Mouse (Mus musculus) embryonic facial prominence, embryonic 13.5 days (tissue): Measurements from ENCODE around the gene Fgfr2. TPM values are rescaled to one million over a fixed set of nuclear protein-coding genes. Genes with fewer than 3 reads are reported as not detected.

ENCODE experiments used
- ATAC-seq: fragments of 200-750 bp; cut with Nextera tagmentation; 2 replicates; pipeline ENCODE4 v1.8.0; 2017; ENCODE audit warnings: low read depth; ENCODE audit not compliant: insufficient number of reproducible peaks, insufficient read depth, low FRiP score, low TSS enrichment
- H3K27ac ChIP-seq: fragments of 300-500 bp; sonication (generic); 2 replicates; pipeline ENCODE4 v1.5.1; 2015; ENCODE audit warnings: moderate library complexity, mild to moderate bottlenecking, inconsistent platforms
- H3K27me3 ChIP-seq: fragments of 300-500 bp; sonication (generic); 2 replicates; pipeline ENCODE4 v1.6.1; 2015; ENCODE audit warnings: mild to moderate bottlenecking, inconsistent platforms
- H3K36me3 ChIP-seq: fragments of 300-500 bp; sonication (generic); 2 replicates; pipeline ENCODE4 v1.6.1; 2015; ENCODE audit warnings: mild to moderate bottlenecking, inconsistent platforms
- H3K4me1 ChIP-seq: fragments of 300-500 bp; sonication (generic); 2 replicates; pipeline ENCODE4 v1.6.1; 2015; ENCODE audit warnings: inconsistent platforms
- H3K4me2 ChIP-seq: fragments of 300-500 bp; sonication (generic); 2 replicates; pipeline ENCODE4 v1.6.1; 2015; ENCODE audit warnings: moderate library complexity, mild to moderate bottlenecking, inconsistent platforms
- H3K4me3 ChIP-seq: fragments of 300-500 bp; sonication (generic); 2 replicates; pipeline ENCODE4 v1.5.1; 2015; ENCODE audit warnings: mild to moderate bottlenecking, inconsistent platforms
- H3K9ac ChIP-seq: fragments of 300-500 bp; sonication (generic); 2 replicates; pipeline ENCODE4 v1.6.1; 2015; ENCODE audit warnings: mild to moderate bottlenecking, inconsistent platforms
- H3K9me3 ChIP-seq: fragments of 300-500 bp; sonication (generic); 2 replicates; pipeline ENCODE4 v1.6.1; 2016; ENCODE audit warnings: inconsistent platforms
- WGBS: fragments of 180-500 bp; shearing (Covaris S2); methylation state at CpG from one replicate; pipeline ENCODE4 v1.1.7; 2015; ENCODE audit warnings: mixed read lengths; 5-methylcytosine and 5-hydroxymethylcytosine counted together
- polyA plus RNA-seq: library from polyadenylated mRNA; unstranded; fragments of >200 nt; fragmentation: Nextera tagmentation; extraction: Ambion mirVana; gene quantifications from 2 replicates; pipeline ENCODE4 v1.2.1, GENCODE M21; 2015

The Fgfr2 gene
- polyA plus RNA-seq, 1 experiment from 2014 or later, result 174 TPM

DNA sequence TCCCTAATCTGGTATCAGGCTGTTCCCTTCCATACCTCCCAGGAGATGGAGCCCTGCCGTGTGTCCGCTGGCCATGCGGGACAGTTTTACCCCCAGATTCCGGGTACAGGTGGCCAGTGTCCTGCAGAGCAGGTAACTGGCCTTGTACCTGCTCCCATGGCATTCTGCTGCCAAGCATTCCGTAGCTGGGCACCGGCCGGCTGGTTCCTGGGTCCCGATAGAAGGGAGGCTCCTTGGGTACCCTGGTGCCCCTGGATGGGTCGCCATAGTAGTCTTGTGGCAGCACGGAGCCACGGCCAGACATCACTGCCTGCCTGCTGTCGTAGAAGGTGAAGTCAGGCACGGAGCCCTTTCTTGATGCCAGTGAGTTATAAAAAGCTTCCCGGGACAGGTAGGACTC lies 108.5 kb downstream of the Fgfr2 start:
- no peak for ATAC-seq
- no peaks in the 10 kb centered on the region for H3K9me3 ChIP-seq
- 90% methylated on average over 14 of the region's 14 CpGs for WGBS
- H3K4me2 ChIP-seq, result no peak overlapping the region
- H3K27ac ChIP-seq, result peak overlapping the region; percentile 62; the same call in 1 of the 2 replicates
- H3K36me3 ChIP-seq, result peaks cover 24% of the 10 kb centered on the region; the same call in 1 of the 2 replicates
- no peak overlapping the region for H3K4me3 ChIP-seq
- peaks cover 82% of the 10 kb centered on the region for H3K4me1 ChIP-seq
- no peak overlapping the region for H3K9ac ChIP-seq
- no peaks in the 10 kb centered on the region for H3K27me3 ChIP-seq

DNA sequence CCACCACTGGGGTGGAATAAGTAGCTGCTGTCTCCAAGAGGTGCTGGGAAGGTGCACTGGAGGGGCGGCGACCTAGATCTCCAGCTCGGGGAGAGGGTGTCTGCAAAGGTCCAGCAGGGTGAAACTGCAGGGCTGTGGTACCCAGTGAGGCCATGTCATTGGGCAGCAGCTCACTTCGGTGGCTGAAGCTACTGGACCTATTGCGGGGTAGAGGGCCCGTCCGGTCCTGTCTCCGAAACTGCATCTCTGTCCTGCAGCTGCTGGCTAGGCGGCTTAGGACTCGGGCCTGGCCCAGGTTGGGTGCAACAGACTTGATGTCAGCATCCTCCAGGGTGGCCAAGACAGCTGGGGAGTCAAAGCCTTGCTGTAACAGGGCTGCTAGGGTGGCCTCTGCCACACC lies 109.2 kb downstream of the Fgfr2 start:
- no peaks in the 10 kb centered on the region for H3K9me3 ChIP-seq
- no peaks in the 10 kb centered on the region for H3K27me3 ChIP-seq
- no peak overlapping the region for H3K9ac ChIP-seq
- no peak overlapping the region for H3K4me3 ChIP-seq
- 95% methylated on average over 10 of the region's 10 CpGs for WGBS
- peaks cover 77% of the 10 kb centered on the region for H3K4me1 ChIP-seq
- H3K27ac ChIP-seq, result 0 out of 2 replicates have a peak overlapping the region, but pooled peaks have one; percentile 34
- ATAC-seq, result no peak
- H3K36me3 ChIP-seq, result peaks cover 27% of the 10 kb centered on the region; the same call in 1 of the 2 replicates
- no peak overlapping the region for H3K4me2 ChIP-seq

DNA sequence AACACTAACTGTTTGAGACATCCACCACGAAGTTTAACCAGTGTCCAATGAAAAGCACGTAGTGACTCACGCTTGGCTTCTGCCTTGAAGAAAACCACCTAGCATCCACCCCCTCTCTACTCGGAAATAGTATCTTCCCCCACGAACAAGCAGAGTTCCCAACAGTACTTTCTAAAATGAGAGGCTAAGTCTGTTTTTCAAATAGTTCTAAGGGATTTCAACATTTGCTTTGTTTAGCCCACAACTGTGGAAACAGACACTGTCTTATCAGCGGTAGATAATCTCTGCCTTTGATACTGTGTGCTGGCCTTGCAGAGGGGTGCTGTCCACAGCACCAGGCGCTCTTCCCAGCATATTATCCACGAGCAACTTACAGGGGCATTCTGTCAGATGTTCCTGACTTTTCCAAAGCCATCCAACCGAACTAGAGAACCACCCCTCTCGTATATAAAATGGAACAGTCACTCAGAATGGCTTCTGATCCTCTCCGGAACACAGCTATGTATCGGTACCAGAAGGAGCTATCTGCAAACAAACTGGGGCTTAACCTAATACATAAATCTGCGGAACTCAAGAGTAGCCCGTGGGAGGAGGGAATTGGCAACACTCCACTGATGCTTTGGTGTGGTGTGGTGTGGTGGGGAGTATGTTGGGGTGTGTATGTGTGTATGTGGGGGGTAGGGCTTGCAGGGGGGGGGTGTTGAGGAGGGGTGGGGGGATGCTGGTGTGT lies 110.3 kb downstream of the Fgfr2 start:
- Histone ChIP-seq H3K4me3 (no peak overlapping the region), H3K4me1 (peaks cover 75% of the 10 kb centered on the region), H3K4me2 (peak overlapping the region; percentile 7; the same call in 1 of the 2 replicates), H3K36me3 (peaks cover 27% of the 10 kb centered on the region; the same call in 1 of the 2 replicates), H3K9ac (0 out of 2 replicates have a peak overlapping the region, but pooled peaks have one; percentile 6), H3K27me3 (no peaks in the 10 kb centered on the region), H3K9me3 (no peaks in the 10 kb centered on the region), H3K27ac (peak overlapping the region; percentile 57; the same call in 1 of the 2 replicates)
- 49% methylated on average over 14 of the region's 14 CpGs for WGBS
- no peak for ATAC-seq

GRCm38 (mm10) chr7:133011611-133012010 lies 111.5 kb downstream of the Fgfr2 start:
- Histone ChIP-seq H3K4me3 (no peak overlapping the region), H3K36me3 (peaks cover 27% of the 10 kb centered on the region; the same call in 1 of the 2 replicates), H3K4me2 (peak overlapping the region; percentile 40), H3K9me3 (no peaks in the 10 kb centered on the region), H3K4me1 (peaks cover 84% of the 10 kb centered on the region), H3K27ac (no peak overlapping the region), H3K9ac (no peak overlapping the region), H3K27me3 (no peaks in the 10 kb centered on the region)
- ATAC-seq, result no peak
- 24% methylated on average over 4 of the region's 4 CpGs for WGBS

DNA sequence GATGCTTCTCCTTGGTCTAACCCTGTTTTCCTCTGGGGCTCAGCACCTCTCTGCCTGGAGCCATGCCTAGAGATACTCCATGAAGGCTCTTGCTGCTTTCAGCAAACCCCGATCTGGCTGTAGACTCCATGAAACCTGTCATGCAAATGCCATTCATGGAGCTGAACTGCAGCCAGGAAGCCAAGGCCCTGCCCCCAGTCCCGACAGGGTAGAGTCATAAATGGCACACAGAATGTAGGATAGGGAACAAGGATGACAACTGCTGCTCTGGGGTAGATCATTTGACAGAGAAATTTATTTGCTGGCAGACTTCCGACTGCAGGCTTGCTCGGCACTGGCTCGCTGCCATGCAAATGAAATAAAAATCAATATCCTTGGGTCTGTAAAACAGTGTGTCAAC lies 112.0 kb downstream of the Fgfr2 start:
- H3K9me3 ChIP-seq, result no peaks in the 10 kb centered on the region
- WGBS, result 20% methylated on average over 5 of the region's 5 CpGs
- ATAC-seq, result no peak
- H3K4me1 ChIP-seq, result peaks cover 87% of the 10 kb centered on the region
- peak overlapping the region; percentile 76 for H3K27ac ChIP-seq
- H3K36me3 ChIP-seq, result peaks cover 27% of the 10 kb centered on the region; the same call in 1 of the 2 replicates
- H3K27me3 ChIP-seq, result no peaks in the 10 kb centered on the region
- no peak overlapping the region for H3K9ac ChIP-seq
- peak overlapping the region; percentile 40 for H3K4me2 ChIP-seq
- no peak overlapping the region for H3K4me3 ChIP-seq

- Histone ChIP-seq H3K27ac (peak overlapping the region; percentile 76; the same call in 1 of the 2 replicates), H3K4me3 (no peak overlapping the region), H3K9me3 (no peaks in the 10 kb centered on the region), H3K4me2 (no peak overlapping the region; the same call in 1 of the 2 replicates), H3K36me3 (peaks cover 27% of the 10 kb centered on the region; the same call in 1 of the 2 replicates), H3K4me1 (peaks cover 87% of the 10 kb centered on the region), H3K27me3 (no peaks in the 10 kb centered on the region), H3K9ac (no peak overlapping the region; the same call in 1 of the 2 replicates)
- no peak for ATAC-seq
- 90% methylated on average over 3 of the region's 3 CpGs for WGBS
Observed at GRCm38 (mm10) chr7:133010477-133010876, 112.7 kb downstream of the Fgfr2 start.

DNA sequence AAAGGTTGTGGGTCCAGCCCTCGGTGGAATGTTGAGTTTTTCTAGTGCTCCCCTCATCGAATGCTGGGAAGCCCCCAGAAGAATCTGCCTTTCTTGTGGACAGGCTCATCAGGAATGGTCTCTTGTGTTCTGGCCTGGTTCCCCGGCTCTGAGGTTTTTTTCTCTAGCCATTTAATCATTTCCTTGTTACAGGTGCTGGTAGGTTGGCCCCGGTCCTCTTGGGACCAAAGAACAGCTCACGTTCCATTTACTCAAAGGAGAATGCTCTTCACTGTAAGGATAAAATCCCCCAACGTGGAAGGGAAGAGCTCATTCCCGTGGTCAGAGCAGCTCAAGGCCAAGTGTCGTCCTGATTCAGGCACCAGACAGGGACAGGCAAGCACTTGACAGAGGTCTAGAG lies 113.5 kb downstream of the Fgfr2 start:
- H3K27me3 ChIP-seq, result no peaks in the 10 kb centered on the region
- no peak for ATAC-seq
- no peak overlapping the region for H3K4me2 ChIP-seq
- H3K4me1 ChIP-seq, result peaks cover 87% of the 10 kb centered on the region
- H3K9ac ChIP-seq, result no peak overlapping the region
- H3K9me3 ChIP-seq, result no peaks in the 10 kb centered on the region
- peaks cover 25% of the 10 kb centered on the region; the same call in 1 of the 2 replicates for H3K36me3 ChIP-seq
- no peak overlapping the region for H3K4me3 ChIP-seq
- H3K27ac ChIP-seq, result no peak overlapping the region
- WGBS, result 75% methylated on average over 8 of the region's 8 CpGs

GRCm38 (mm10) chr7:133008663-133009062 lies 114.5 kb downstream of the Fgfr2 start:
- 91% methylated on average over 4 of the region's 4 CpGs for WGBS
- no peak for ATAC-seq

DNA sequence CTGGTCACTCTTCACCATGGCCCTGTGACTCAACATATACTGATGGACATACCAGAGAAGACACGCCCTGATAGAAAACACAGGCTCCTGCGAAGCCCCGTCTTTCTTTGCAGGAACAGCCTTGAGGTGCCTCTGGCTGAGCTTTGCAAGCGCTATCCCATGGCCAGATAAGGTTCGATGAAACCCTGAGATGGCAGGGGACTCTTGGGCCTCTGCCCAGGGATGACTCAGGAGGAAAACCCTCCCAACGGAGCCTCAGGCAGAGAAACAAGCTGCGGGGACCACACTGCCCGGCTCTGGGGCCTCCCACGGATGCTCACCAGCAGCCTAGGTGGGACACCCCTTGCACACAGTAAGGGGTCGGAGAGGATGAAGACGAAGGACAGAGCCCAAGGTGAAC lies 115.8 kb downstream of the Fgfr2 start:
- Histone ChIP-seq H3K4me3 (no peak overlapping the region), H3K27me3 (no peaks in the 10 kb centered on the region), H3K9me3 (no peaks in the 10 kb centered on the region), H3K9ac (no peak overlapping the region), H3K4me2 (no peak overlapping the region), H3K27ac (0 out of 2 replicates have a peak overlapping the region, but pooled peaks have one; percentile 11), H3K36me3 (peaks cover 12% of the 10 kb centered on the region; the same call in 1 of the 2 replicates), H3K4me1 (peaks cover 87% of the 10 kb centered on the region)
- no peak for ATAC-seq
- WGBS, result 70% methylated on average over 11 of the region's 11 CpGs

More at GRCm38 (mm10) chr7:133008663-133009062, 114.5 kb downstream of the Fgfr2 start:
- Histone ChIP-seq H3K27ac (no peak overlapping the region), H3K9me3 (no peaks in the 10 kb centered on the region), H3K9ac (no peak overlapping the region), H3K36me3 (peaks cover 16% of the 10 kb centered on the region; the same call in 1 of the 2 replicates), H3K4me2 (no peak overlapping the region), H3K27me3 (no peaks in the 10 kb centered on the region), H3K4me1 (peaks cover 87% of the 10 kb centered on the region), H3K4me3 (no peak overlapping the region)

DNA sequence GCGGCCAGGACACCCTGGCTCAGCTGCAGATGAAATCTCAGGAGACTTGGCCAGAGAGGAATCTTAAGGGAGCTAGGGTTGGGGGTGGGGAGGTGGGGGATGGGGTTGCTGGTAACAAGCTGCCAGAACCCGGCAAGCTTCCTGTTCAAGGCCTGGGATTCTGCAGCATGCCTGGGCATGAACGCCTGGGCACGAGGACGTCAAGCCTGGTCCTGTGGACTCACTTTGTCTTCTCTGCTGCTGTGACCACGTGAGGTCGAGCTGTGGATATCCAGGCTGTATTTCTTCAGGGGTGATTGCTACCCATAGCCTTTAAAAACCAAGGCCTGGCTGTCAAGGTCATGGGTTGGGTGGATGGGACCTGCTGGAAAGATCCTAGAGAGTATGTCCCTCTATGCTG lies 117.4 kb downstream of the Fgfr2 start:
- no peak for ATAC-seq
- Histone ChIP-seq H3K27me3 (no peaks in the 10 kb centered on the region), H3K27ac (peak overlapping the region; percentile 39; the same call in 1 of the 2 replicates), H3K4me2 (no peak overlapping the region), H3K4me3 (no peak overlapping the region), H3K4me1 (peaks cover 71% of the 10 kb centered on the region), H3K36me3 (peaks cover 13% of the 10 kb centered on the region; the same call in 1 of the 2 replicates), H3K9me3 (no peaks in the 10 kb centered on the region), H3K9ac (no peak overlapping the region)
- 70% methylated on average over 7 of the region's 7 CpGs for WGBS

DNA sequence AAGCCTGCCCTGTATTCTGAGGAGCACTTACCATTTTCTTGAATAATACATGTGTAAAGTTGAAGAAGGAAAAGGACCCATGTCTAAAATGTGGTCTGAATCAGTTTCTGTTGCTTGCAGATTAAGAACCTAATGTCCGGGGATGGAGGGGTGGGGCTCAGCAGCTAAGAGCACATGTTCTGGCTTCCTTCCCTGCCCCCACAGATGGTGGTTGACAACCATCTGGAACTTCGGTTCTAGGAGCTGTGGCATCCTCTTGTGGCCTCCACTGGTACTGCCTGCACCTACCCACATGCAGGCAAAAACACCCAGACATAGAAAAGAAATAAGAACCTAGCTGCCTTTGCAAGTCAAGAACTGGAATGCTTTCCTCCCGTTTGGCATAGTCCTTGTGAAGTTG lies 119.7 kb downstream of the Fgfr2 start:
- 20% methylated on average over 3 of the region's 3 CpGs for WGBS
- no peak for ATAC-seq
- Histone ChIP-seq H3K27ac (peak overlapping the region; percentile 5; the same call in 1 of the 2 replicates), H3K36me3 (peaks cover 18% of the 10 kb centered on the region), H3K4me2 (no peak overlapping the region), H3K9me3 (no peaks in the 10 kb centered on the region), H3K27me3 (no peaks in the 10 kb centered on the region), H3K4me3 (no peak overlapping the region), H3K9ac (no peak overlapping the region), H3K4me1 (peaks cover 57% of the 10 kb centered on the region)

- no peak overlapping the region for H3K4me3 ChIP-seq
- ATAC-seq, result no peak
- H3K36me3 ChIP-seq, result peaks cover 30% of the 10 kb centered on the region
- 83% methylated on average over 6 of the region's 6 CpGs for WGBS
- no peak overlapping the region for H3K9ac ChIP-seq
- no peaks in the 10 kb centered on the region for H3K9me3 ChIP-seq
- H3K27me3 ChIP-seq, result no peaks in the 10 kb centered on the region
- peaks cover 46% of the 10 kb centered on the region for H3K4me1 ChIP-seq
- no peak overlapping the region for H3K4me2 ChIP-seq
- H3K27ac ChIP-seq, result no peak overlapping the region
Observed at GRCm38 (mm10) chr7:133002271-133002670, 120.9 kb downstream of the Fgfr2 start.
